Mouse (Mus musculus) liver, adult 2 months (tissue): ENCODE measurements around the gene Rnf5.
A peak's percentile ranks its signal among the peaks of the same experiment; 100 is the strongest.

Experiments used
- CTCF ChIP-seq: fragments of 200-500 bp; IDR thresholded peaks from 2 replicates; pipeline ENCODE4 v1.5.1; 2011; ENCODE audit warnings: low read depth, low read length, control low read depth
- POLR2A ChIP-seq: fragments of 200-500 bp; IDR thresholded peaks from 2 replicates; pipeline ENCODE4 v1.6.1; 2011; ENCODE audit warnings: low read length, control low read depth; ENCODE audit not compliant: insufficient read depth; ENCODE audit errors: extremely low read depth

GRCm38 (mm10) chr17:34646906-34647787 is 43.7 kb upstream of the Rnf5 start, which contains the start of gene Atf6b:
- no peak for TF ChIP-seq CTCF
- 0 out of 2 replicates have a peak, but pooled peaks have one; percentile 46 for TF ChIP-seq POLR2A
